Mouse (Mus musculus) liver, embryonic 14.5 days (tissue): ENCODE data around the gene Rbpms2. TPM values are rescaled to one million over a fixed set of nuclear protein-coding genes. Genes with fewer than 3 reads are reported as not detected.

Source experiments
- ATAC-seq: fragments of 200-750 bp; cut with Nextera tagmentation; 2 replicates; pipeline ENCODE4 v1.8.0; 2017; ENCODE audit warnings: moderate number of reproducible peaks, mild to moderate bottlenecking, moderate library complexity; ENCODE audit not compliant: insufficient read depth
- DNase-seq, 3 experiments: peaks; one replicate each; pipeline ENCODE4 v3.0.0-alpha.2; 2012 to 2013; ENCODE audit warnings: low read depth in 3 of 3, low spot score in 3 of 3
- H3K27ac ChIP-seq: fragments of 300-500 bp; sonication (generic); 2 replicates; pipeline ENCODE4 v1.5.1; 2014; ENCODE audit warnings: moderate library complexity, mild to moderate bottlenecking, control low read depth, inconsistent platforms
- H3K27me3 ChIP-seq: fragments of 300-500 bp; sonication (generic); 2 replicates; pipeline ENCODE4 v1.6.1; 2014; ENCODE audit warnings: mild to moderate bottlenecking, low read length, moderate library complexity; ENCODE audit not compliant: control insufficient read depth, insufficient read depth
- H3K36me3 ChIP-seq: fragments of 300-500 bp; sonication (generic); replicated peaks from 2 replicates; pipeline ENCODE4 v1.6.1; 2014; ENCODE audit warnings: low read depth; ENCODE audit not compliant: control insufficient read depth, insufficient read depth
- H3K4me1 ChIP-seq, 2 experiments: fragments of 200-500 bp in 1 of 2; fragments of 300-500 bp in 1 of 2; sonication (generic) in 1 of 2; replicated peaks; 2 replicates each; pipeline ENCODE4 v1.6.1; 2012 to 2014; ENCODE audit warnings: antibody characterized with exemption in 1 of 2, inconsistent platforms in 1 of 2, low read length in 1 of 2; ENCODE audit not compliant: control insufficient read depth in 2 of 2, insufficient read depth in 2 of 2
- H3K4me2 ChIP-seq: fragments of 300-500 bp; sonication (generic); 2 replicates; pipeline ENCODE4 v1.6.1; 2014; ENCODE audit warnings: low read depth, mild to moderate bottlenecking, control low read depth, moderate library complexity
- H3K4me3 ChIP-seq, 2 experiments: fragments of 200-500 bp in 1 of 2; fragments of 300-500 bp in 1 of 2; sonication (generic) in 1 of 2; 2 replicates each; pipeline ENCODE4 v1.5.1; 2012 to 2014; ENCODE audit warnings: low read depth in 2 of 2, low read length in 2 of 2, mild to moderate bottlenecking in 2 of 2, control low read depth in 1 of 2, inconsistent platforms in 1 of 2, moderate library complexity in 1 of 2; ENCODE audit not compliant: insufficient read depth in 1 of 2
- H3K9ac ChIP-seq: fragments of 300-500 bp; sonication (generic); replicated peaks from 2 replicates; pipeline ENCODE4 v1.6.1; 2014; ENCODE audit warnings: mild to moderate bottlenecking, control low read depth, moderate library complexity
- H3K9me3 ChIP-seq: fragments of 300-500 bp; sonication (generic); 2 replicates; pipeline ENCODE4 v1.6.1; 2016; ENCODE audit warnings: low read length, mixed read lengths; ENCODE audit not compliant: control insufficient read depth
- CTCF ChIP-seq: IDR thresholded peaks from 2 replicates; pipeline ENCODE4 v1.5.1; 2016; ENCODE audit warnings: antibody characterized with exemption, low read depth, control low read depth
- EP300 ChIP-seq: IDR thresholded peaks from 2 replicates; pipeline ENCODE4 v1.6.1; 2016; ENCODE audit warnings: antibody characterized with exemption, low read depth
- WGBS: fragments of 180-500 bp; shearing (Covaris S2); extraction: QIAGEN DNeasy Blood & Tissue Kit; methylation state at CpG from one replicate; pipeline ENCODE4 v1.1.7; 2014; ENCODE audit not compliant: insufficient replicate concordance; 5-methylcytosine and 5-hydroxymethylcytosine counted together
- polyA plus RNA-seq, 2 experiments: library from polyadenylated mRNA; depleted of rRNA in 1 of 2; stranded (reverse) in 1 of 2; unstranded in 1 of 2; fragments of >200 nt; fragmentation: Nextera tagmentation in 1 of 2; extraction: Ambion mirVana in 1 of 2; gene quantifications; 2 replicates each; pipeline versions ENCODE4 v1.2.1 to v1.2.3; 2012 to 2014

The Rbpms2 gene
- polyA plus RNA-seq, 2 experiments = 8.9 to 11.9 TPM

DNA sequence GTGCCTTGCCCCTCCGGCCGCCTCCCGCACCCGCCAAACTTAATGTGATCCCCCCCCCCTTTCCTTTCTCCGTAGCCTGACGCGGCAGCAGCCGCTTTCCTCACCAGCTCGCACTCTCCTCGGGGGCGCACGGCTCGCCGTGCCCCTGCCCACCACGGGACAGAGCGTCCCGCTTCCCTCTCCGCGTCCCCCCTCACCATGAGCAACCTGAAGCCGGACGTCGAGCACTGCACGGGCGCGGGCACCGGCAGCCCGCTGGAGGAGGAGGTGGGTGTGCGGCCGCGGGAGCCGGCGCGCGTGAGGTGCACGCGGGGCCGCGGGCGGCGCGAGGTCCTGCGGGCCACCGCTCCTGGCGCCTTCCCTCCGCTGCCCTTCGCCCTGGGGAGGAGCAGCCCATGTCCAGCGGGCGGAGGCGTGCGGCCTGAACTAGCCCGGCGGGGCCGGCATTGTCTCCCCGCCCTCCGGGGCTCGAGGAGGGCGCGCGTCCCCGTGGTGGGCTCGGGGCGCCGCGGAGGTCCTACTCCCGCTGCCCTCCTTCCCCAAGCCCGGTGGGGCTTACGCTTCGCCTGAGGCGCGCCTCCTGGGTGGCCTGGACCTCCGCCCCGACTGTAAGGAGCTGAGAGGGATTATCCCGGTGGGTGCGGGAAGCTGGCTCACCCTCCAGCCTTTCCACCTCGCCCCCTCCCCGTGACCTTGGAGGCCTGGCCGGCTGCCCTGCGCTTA, 1.3 kb downstream of the Rbpms2 start:
- no peak for TF ChIP-seq CTCF
- no peak for TF ChIP-seq EP300
- whole genome bisulfite sequencing = under 1% methylated on average over 72 of the region's 78 CpGs
- no peaks in the 10 kb centered on the region for H3K9me3 ChIP-seq
- H3K36me3 ChIP-seq = no peaks in the 10 kb centered on the region
- H3K4me3 ChIP-seq = peak overlapping the region; percentile 53 to 61
- no peak for DNase-seq
- H3K27me3 ChIP-seq = peaks cover 68% of the 10 kb centered on the region
- peak overlapping the region; percentile 70 for H3K4me2 ChIP-seq
- H3K4me1 ChIP-seq = peaks cover 0 to 2% of the 10 kb centered on the region in 2 experiments; a peak in 1 of 4 replicates
- H3K9ac ChIP-seq = peak overlapping the region; percentile 13; the same call in 1 of the 2 replicates
- ATAC-seq = peak; percentile 56
- no peak overlapping the region for H3K27ac ChIP-seq

GRCm38 (mm10) chr9:65631354-65632021, 2.0 kb downstream of the Rbpms2 start:
- ATAC-seq = no peak
- DNase-seq = no peak
- H3K9ac ChIP-seq = peak overlapping the region; percentile 13; the same call in 1 of the 2 replicates
- no peaks in the 10 kb centered on the region for H3K9me3 ChIP-seq
- peak overlapping the region; percentile 53 to 61 for H3K4me3 ChIP-seq
- no peak overlapping the region for H3K27ac ChIP-seq
- peaks cover 0 to 2% of the 10 kb centered on the region in 2 experiments; a peak in 1 of 4 replicates for H3K4me1 ChIP-seq
- no peaks in the 10 kb centered on the region for H3K36me3 ChIP-seq
- peaks cover 66% of the 10 kb centered on the region for H3K27me3 ChIP-seq
- 7% methylated on average over 16 of the region's 16 CpGs for WGBS
- TF ChIP-seq EP300 (no peak), CTCF (no peak)
- H3K4me2 ChIP-seq = peak overlapping the region; percentile 70

DNA sequence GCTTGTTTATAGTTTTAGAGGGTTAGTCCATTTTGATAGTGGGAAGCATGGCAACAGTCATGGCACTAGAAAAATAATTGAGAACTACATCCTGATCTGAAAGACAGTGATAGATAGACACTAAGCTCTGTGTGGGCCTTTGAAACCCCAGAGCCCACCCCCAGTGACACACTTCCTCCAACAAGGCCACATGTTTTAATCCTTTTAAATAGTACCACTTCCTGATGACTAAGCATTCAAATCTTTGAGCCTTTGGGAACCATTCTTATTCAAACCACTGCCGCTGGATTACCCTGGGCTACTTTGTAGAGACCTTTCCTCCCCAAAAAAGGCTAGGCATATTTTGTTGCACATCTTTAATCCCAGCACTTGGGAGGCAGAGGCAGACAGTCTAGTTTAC, 6.3 kb downstream of the Rbpms2 start:
- Histone ChIP-seq H3K27ac (no peak overlapping the region), H3K27me3 (peaks cover 28% of the 10 kb centered on the region), H3K9ac (no peak overlapping the region), H3K9me3 (no peaks in the 10 kb centered on the region), H3K4me2 (no peak overlapping the region), H3K4me3 (no peak overlapping the region), H3K36me3 (no peaks in the 10 kb centered on the region), H3K4me1 (peaks cover 0 to 2% of the 10 kb centered on the region in 2 experiments; a peak in 2 of 4 replicates)
- DNase-seq = no peak
- no peak for TF ChIP-seq EP300
- TF ChIP-seq CTCF = no peak
- 49% methylated on average over 1 of the region's 1 CpGs for WGBS
- no peak for ATAC-seq

DNA sequence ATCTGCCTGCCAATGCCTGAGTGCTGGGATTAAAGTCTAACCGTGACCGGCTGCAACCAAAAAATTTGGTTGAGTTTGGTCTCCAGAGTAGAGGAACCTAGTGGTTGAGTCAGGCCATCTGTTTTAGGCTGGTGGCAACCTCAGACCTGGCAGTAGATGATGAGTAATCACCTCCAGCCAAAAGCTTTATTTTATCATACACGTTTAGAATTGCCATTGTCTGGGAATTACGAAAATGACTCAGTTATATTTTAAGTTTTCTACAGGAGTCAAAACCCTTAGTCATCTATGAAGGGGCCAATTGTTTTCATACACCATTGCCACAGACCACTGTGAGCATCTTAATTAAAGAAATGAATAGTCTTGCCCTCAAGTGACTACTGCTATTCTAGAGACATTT, 7.5 kb downstream of the Rbpms2 start:
- DNase-seq (no peak), ATAC-seq (no peak)
- 59% methylated on average over 4 of the region's 4 CpGs for WGBS
- Histone ChIP-seq H3K4me3 (no peak overlapping the region), H3K27me3 (peaks cover 17% of the 10 kb centered on the region), H3K9ac (no peak overlapping the region), H3K4me1 (peaks cover 0 to 2% of the 10 kb centered on the region in 2 experiments; a peak in 2 of 4 replicates), H3K9me3 (no peaks in the 10 kb centered on the region), H3K27ac (no peak overlapping the region), H3K4me2 (no peak overlapping the region), H3K36me3 (no peaks in the 10 kb centered on the region)
- no peak for TF ChIP-seq CTCF
- no peak for TF ChIP-seq EP300

DNA sequence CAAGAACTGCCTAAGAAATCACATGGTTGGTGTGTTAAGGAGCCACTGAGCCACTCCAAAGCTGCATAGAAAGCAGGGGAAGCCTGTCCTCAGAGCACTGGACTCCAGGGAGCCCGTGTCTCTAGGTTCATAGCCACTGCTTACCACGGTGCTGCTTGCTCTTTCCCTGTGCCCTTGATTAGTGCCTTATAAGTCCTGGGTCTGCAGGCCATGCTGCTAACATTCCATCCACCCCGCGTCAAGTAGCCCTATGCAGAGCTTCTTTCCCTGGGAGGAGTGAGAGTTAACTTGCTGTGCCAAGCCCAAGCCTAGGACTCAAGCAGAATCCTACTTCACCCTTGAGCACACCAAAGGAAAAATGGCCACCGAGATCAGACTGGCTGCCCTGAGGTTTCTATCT, 9.6 kb downstream of the Rbpms2 start:
- H3K36me3 ChIP-seq = no peaks in the 10 kb centered on the region
- H3K4me3 ChIP-seq = no peak overlapping the region
- no peak overlapping the region for H3K9ac ChIP-seq
- H3K27me3 ChIP-seq = no peaks in the 10 kb centered on the region; the same call in 1 of the 2 replicates
- 56% methylated on average over 5 of the region's 5 CpGs for WGBS
- H3K4me2 ChIP-seq = no peak overlapping the region
- no peak overlapping the region for H3K27ac ChIP-seq
- no peak for DNase-seq
- no peaks in the 10 kb centered on the region for H3K9me3 ChIP-seq
- TF ChIP-seq EP300 (no peak), CTCF (no peak)
- ATAC-seq = no peak
- H3K4me1 ChIP-seq = peaks cover 0 to 3% of the 10 kb centered on the region in 2 experiments; a peak in 1 of 4 replicates
